Mouse (Mus musculus) embryonic facial prominence, embryonic 11.5 days (tissue): ENCODE measurements around the gene Gm21961. TPM values are rescaled to one million over a fixed set of nuclear protein-coding genes. Genes with fewer than 3 reads are reported as not detected.

Experiments
- polyA plus RNA-seq: library from polyadenylated mRNA; unstranded; fragments of >200 nt; fragmentation: Nextera tagmentation; extraction: Ambion mirVana; gene quantifications from 2 replicates; pipeline ENCODE4 v1.2.1, GENCODE M21; 2014

Gm21961 gene
- polyA plus RNA-seq, 1 experiment from 2014 or later, result not detected

Other genes with a start within 250 kb of the Gm21961 start
- not detected in 2 replicates for gene Gm21798, start 197.2 kb downstream of the Gm21961 start, polyA plus RNA-seq